Mouse (Mus musculus) olfactory bulb, adult 2 months (tissue): Measurements from ENCODE around the gene Kcnip4.

ENCODE experiments used
- CTCF ChIP-seq: fragments of 200-500 bp; IDR thresholded peaks from 2 replicates; pipeline ENCODE4 v1.5.1; 2012; ENCODE audit warnings: low read depth, mild to moderate bottlenecking, low read length, moderate library complexity; ENCODE audit not compliant: insufficient read depth
- POLR2A ChIP-seq: fragments of 200-500 bp; IDR thresholded peaks from 2 replicates; pipeline ENCODE4 v1.6.1; 2012; ENCODE audit warnings: mild to moderate bottlenecking, low read depth, low read length, moderate library complexity; ENCODE audit not compliant: insufficient read depth

- no peak for TF ChIP-seq CTCF
- TF ChIP-seq POLR2A, result no peak
Observed at GRCm38 (mm10) chr5:49557436-49557835, 32.7 kb upstream of the Kcnip4 start.
